Mouse (Mus musculus) T-cell, adult 2 months (primary cell): ENCODE measurements around the gene Gon7.

Experiments
- DNase-seq: peaks from one replicate; pipeline ENCODE4 v3.0.0; 2022; ENCODE audit warnings: low spot score

Gene Gon7

DNA sequence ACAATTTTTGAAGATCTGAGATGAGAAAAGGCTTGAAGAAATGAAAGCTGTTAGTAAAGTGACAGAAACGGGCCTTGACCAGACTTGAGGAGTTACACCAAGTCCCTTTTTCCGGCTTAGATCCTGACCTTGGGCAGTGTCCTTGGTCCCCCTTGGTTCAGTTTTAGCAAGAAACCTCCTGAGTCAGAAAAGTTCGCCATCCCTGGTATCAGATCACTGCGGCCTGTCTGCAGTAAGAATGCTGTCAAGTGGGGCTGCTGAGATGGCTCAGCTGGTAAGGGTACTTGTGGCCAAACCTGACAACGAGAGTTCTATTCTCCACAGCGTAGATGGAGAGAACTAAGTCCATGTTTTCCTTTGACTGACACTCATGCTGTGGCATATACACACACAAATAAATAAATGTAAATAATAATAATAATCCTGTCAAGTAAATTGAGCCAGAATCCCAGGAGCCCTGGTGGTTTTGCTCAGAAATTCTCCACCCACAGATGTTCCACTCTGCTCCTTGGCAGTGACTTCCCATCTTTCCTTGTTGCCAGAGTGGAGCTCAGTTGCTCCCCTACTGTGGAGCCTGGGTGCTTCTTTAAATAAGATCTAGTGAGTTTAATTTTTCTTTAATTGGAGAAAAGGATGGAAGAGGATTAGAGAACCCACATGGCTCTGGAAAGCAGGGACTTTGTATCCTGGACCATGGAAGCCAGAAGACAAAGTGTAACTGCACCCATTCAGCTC lies 51.5 kb downstream of the Gon7 start:
- no peak for DNase-seq

DNA sequence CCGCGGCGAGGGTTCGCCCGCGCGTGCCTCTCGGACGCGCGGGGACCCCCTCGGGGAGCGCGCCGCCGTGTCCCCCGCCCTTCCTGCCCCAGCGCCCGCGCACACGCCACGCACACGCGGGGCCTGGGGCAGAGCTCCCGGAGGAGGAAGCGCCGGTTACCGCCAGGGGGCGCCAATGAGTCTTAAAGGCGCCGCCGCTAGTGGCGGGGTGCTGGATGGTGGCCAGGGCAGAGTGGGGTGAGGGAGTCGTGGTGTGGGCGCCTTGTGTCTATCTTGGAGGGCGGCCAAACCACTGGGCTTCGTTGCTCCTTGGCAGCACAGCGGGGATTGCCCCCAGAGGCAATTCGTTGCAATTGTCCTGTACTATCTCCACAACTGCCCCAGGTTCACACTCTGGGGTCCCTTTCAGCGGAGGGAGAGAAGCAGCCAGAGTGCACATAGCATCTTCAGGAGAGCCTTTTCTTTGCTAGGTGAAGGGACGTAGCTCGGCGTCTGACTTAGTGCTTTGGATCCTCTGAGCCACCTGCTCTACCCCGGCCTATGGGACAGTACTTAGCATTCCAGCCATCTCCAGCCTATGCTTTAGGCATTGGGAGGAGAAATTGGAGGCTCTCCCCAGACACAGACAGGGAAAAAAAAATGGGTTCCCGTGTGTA lies 52.3 kb downstream of the Gon7 start:
- peak; percentile 92 for DNase-seq

DNA sequence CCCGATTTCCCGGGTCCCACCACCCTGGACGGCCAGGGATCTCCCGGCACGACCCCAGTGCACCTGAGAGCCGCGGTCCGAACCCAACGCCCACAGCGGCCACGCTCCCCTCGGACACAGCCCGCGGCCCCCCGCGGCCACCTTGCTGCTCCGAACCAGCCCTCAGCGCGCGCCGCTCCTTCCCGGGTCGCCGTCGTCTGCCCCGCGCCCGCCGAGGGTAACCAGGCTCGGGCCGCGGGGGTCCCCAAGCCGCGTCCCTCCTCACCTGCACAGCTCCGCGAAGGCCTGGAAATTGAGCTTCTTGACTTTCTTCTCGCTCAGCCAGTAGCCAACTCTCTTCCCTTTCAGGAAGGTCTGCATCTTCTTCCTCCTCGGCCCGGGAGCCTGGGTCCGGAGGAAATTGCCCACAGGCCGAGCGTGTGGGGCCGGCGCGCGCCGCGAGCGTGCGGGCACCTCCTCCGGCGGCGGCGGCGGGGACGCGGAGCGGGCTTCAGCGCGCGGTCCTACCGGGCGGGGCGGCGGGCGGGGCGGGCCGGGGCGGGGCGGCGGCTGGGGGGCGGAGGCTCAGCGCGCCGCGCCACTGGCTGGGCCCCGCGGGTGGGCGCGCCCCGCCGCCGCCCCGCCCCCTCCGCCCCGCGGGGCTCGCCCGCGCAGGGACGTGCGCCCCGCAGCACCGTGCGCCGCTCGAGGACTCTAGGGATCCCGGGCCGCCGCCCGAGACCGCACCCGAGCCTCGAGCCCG lies 53.0 kb downstream of the Gon7 start, which contains the start of gene Itpk1:
Gene Itpk1, minus strand, starts transcription at position 474 of the 742 bp plus-strand sequence.
- DNase-seq, result no peak

- DNase-seq, result peak; percentile 20
Observed at GRCm38 (mm10) chr12:102703921-102704408, 53.6 kb downstream of the Gon7 start.

- no peak for DNase-seq
Observed at GRCm38 (mm10) chr12:102703441-102703840, 54.2 kb downstream of the Gon7 start.
